Mouse (Mus musculus) right cerebral cortex, postnatal 25 days (tissue): ENCODE data around the gene 1700003F12Rik.
A peak's percentile ranks its signal among the peaks of the same experiment; 100 is the strongest.

ENCODE experiments used
- DNase-seq: peaks from one replicate; pipeline ENCODE4 v3.0.0; 2022

The 1700003F12Rik gene

DNA sequence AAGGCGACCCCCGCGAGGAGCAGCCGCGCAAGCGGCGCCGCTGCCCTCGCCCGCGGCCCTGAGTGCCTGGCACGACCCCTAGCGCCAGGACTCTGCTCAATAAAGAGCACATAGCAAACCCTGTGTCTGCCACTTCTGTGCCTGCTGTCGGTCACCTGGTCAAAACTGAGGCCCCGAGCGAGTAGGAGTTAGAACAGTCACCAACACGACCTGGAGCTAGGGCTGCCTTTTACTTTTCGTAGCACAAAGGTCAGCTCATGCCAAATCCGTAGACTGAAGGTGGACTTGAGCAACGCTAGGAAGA lies 3.0 kb downstream of the 1700003F12Rik start:
- no peak for DNase-seq

- DNase-seq: no peak
These were observed 4.1 kb downstream of the 1700003F12Rik start for GRCm38 (mm10) chr2:154550937-154551336.

- no peak for DNase-seq
These were observed 4.6 kb downstream of the 1700003F12Rik start, which contains the start of gene Actl10 for GRCm38 (mm10) chr2:154551476-154551875. TSS of gene Actl10 (plus strand) at chr2:154551776.

GRCm38 (mm10) chr2:154551927-154552326 lies 5.0 kb downstream of the 1700003F12Rik start:
- no peak for DNase-seq

DNA sequence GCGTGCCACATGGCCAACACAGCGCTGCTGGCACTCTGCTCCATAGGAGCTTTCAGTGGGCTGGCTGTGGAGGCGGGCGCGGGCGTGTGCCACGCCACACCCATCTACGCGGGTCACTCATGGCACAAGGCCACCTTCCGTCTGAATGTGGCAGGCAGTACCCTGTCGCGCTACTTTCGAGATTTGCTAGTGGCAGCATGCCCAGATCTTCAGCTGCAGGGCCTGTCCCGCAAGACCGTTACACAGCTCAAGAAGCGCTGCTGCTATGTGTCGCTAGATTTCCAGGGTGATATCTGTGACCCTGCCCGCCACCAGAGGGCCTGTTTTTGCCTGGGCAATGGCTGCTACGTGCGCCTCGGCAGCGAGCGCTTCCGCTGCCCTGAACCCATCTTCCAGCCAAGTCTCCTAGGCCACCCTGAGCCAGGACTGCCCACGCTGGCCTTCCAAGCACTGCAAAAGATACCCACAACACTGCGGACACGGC lies 5.6 kb downstream of the 1700003F12Rik start:
- DNase-seq: peak; percentile 66

DNA sequence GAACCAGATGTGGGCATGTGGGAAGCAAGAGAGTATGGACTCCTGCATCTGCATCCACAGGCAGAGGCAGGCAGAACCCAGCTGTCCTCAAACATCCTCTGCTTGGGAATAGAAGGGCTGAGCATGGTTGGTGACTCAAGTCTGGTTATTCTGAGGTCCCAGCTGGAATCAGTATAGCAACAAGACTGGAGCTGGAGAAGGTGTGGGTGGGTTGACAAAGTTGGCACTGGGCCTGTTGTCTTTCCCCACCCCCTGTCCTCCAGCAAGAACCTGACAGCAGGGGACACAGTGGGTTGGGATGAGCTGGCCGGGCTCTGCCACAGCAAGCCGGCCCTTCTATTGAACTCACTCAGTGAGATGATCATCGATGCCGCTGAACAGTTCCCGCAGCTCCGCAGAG lies 8.3 kb downstream of the 1700003F12Rik start:
- DNase-seq: peak; percentile 64

GRCm38 (mm10) chr2:154557184-154557832 lies 10.4 kb downstream of the 1700003F12Rik start:
- peak; percentile 50 for DNase-seq

GRCm38 (mm10) chr2:154558264-154559039 lies 11.6 kb downstream of the 1700003F12Rik start, which contains the start of gene Necab3:
TSS of gene Necab3 (minus strand) at chr2:154558890.
- DNase-seq: peak; percentile 68

GRCm38 (mm10) chr2:154563612-154564170 lies 16.8 kb downstream of the 1700003F12Rik start:
- no peak for DNase-seq

- DNase-seq: no peak
These were observed 18.7 kb downstream of the 1700003F12Rik start for GRCm38 (mm10) chr2:154565562-154565961.

DNA sequence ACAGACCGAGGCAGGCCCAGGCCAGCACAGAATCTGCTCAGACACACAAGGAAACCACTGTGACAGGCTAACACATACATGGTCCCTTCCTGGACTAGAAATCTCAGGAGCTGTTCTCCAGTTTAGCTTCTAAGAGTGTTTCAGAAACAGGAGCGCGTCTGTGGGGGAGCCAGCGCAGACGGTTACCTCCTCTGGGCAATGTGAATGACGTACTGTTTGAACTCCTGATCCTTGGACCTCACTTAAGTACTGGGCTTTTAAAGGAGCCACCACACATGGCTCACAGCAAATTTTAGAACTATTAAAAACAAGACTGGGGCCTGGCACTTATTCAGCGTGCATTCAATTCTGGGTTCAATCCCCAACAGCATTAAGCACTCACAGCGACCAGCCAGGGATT lies 19.8 kb downstream of the 1700003F12Rik start:
- no peak for DNase-seq

DNA sequence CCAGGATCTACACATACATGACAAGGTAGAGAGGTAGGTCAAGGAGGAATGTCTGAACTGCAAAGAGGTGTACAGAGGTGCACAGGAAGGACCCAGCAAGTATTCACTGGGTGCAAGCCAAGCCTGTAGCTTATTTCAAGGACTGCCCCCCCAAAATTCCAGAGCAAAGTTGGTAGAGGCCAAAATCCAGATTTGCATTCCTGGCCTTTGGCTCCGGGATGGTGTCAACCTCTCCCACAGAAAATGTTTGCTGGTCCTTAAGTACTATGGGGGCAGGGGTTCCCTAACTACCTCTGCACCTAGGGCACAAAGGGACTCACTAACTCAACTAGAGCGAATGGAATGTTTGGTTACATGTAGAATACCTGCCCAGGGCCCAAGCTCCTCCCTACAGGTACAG lies 20.9 kb downstream of the 1700003F12Rik start:
- no peak for DNase-seq

DNA sequence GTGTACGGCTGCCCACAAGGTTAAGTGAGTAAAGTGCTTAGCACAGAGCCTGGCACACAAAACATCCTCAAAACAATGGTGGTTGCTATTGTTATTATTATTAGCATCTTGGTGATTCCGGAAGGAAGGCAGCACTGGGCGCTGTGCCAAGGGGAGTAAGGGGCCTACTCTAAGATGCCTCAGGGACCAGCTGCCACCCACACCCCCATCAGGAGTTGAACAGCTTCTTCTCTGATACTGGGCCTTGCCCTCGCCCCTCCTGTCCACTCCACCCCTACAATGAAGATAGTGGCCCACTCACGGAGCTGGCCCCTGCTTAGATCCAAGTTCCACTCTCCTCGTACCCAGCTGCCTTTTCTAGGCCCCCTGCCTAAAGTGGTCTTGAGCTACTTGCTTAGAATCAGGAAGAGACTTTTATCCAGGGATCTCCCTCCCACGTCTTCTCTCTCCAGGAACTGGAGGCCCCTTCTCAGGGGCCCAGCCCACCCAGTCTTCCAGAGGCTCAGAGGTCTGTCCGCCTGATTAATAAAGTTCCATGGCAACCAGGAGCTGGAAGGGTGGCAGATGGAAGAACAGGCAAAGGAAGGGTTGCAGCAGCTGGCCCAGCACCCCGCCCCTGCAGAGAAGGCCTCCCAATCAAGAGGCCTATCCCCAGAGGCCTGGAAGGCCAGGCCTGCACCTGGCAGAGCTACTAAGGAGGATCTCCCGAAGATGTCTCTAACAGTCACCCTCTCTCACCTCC lies 21.6 kb downstream of the 1700003F12Rik start:
- DNase-seq: peak; percentile 2

- peak; percentile 78 for DNase-seq
These were observed 22.3 kb downstream of the 1700003F12Rik start for GRCm38 (mm10) chr2:154569071-154569748.

DNA sequence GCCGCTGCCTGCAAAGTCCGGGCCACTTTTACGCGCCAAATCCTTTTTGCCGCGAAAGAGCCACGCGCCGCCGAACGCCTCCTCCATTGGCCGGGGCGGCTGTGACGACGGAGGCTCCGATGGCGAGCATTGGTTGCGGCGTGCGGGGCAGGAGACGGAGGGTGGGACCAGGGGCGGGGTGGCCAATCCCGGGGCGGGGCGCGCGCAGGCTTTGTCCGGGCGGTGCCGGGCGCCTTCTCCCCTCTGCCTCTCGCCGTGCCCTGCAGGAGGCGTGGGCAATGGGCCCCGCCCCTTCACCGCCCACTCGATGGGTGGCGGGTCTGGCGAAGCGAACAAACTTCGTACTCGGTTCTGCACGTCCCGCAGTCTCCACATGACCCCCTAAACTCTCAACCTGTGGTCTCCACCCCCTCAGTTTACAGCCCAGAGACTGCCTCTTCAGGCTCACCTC lies 23.0 kb downstream of the 1700003F12Rik start, which contains the start of gene E2f1:
Gene E2f1, minus strand, starts transcription at position 57 of the 451 bp plus-strand sequence.
- peak; percentile 95 for DNase-seq

- DNase-seq: peak; percentile 1
These were observed 23.8 kb downstream of the 1700003F12Rik start for GRCm38 (mm10) chr2:154570666-154571065.

DNA sequence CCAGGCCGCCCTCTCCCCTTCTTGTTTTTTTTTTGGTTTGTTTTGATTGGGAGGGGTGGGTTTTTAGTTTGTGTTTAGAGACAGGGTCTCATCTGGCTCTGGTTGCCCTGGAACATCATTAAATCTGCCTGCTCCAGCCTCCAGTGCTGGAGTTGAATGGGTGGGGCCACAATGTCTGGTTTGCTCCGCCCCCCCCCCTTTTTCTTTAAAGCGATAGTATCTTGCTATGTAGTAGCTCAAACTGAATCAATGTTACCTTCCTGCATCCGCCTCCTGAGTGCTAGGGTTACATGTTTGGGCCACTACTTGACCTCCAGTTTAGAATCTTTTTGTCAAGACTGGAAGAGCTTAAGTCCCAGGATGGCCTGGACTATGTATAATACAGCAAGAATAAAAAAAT lies 24.4 kb downstream of the 1700003F12Rik start:
- DNase-seq: no peak

- no peak for DNase-seq
These were observed 25.1 kb downstream of the 1700003F12Rik start for GRCm38 (mm10) chr2:154571976-154572375.

GRCm38 (mm10) chr2:154572996-154573395 lies 26.1 kb downstream of the 1700003F12Rik start:
- DNase-seq: no peak

DNA sequence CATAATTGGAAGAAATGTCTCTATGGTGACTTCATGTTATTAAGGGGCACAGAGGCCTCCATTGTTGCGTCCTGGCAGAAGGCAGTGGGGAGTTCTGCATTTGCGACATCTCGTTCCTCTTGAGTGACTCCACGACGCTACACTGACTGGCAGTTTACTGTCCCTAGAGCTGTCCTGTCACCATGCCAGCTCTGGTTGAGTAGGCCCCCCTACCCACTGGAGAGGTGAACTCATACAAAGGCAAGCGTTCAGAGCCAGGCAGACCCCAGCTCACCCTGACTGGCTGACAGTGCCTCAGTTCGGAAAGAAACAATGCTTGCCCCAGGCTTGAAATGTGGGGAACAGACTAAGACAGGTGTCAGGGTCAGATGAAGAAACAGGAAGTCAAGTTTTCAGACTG lies 27.4 kb downstream of the 1700003F12Rik start:
- DNase-seq: no peak

DNA sequence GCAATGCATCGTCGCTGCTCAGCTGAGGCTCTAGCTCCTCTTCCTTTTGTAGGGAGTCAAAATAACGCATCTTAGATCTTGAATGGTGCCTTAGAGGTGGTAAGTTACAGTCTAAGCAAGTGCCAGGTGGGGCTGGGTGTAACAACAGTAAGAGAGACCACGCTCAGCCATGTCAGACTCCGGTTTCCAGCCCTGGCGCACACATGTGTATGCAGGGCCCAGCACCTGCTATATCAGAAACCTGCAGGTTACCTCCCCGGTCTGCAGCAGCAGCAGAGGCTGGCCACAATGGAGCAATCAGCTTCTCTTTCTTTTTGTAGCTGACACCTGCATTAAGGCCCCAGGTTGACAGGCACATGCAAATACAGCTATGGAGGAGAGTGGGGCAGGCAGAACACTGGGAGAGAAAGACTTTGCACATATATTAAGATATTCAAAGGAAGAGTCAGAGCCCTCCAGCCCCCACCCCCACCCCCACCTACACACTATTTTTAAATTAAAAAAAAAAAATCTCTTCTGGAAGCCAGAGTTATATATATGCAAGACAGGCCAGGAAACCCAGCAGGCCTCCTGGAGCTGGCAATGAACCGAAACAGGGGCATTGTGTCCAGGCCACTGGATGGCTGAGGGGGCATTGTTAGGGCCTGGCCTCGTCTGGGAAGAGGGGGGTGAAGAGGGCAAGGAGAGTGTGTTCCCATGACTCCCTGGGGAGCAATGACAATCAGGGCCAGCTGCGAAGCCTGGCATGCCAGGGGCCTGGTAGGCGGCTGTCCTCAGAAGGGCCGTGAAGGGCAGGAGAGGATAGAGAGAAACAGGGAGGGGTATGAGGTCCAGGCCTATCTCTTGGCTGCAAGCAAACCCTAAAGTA lies 30.2 kb downstream of the 1700003F12Rik start:
- no peak for DNase-seq
